Comparison of ENCODE assay signal across 33 mouse cellular contexts in the genomic region with DNA sequence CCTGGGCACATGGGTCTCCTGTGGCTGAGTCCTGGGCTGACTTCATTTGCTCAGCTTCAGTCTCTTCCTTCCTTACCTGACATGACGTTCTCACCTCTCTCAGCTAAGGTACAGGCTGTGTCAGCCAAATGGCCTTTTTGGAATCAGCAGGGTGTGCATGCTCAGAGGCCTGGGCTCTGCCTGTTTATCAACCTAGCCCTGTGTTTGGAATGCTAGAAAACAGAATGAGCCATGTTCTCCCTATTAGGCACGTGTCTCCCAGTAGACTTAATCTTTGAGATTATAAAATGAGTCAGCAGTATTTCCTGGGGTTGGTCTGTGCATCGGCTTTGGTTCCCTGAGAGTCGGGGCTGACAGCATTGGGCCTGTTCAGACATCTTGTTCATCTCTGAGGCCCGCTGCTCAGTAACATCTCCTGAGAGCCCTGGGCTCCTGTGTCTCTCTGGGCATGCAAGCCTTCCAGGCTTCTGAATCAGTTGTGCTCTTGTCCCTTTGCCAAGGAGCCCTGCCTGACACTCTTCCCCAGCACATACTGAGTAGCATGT. TPM values are rescaled to one million over a fixed set of nuclear protein-coding genes. Genes with fewer than 3 reads are reported as not detected.
DNase-seq lines count a peak whose midpoint lies in the region; ATAC-seq and TF ChIP-seq lines count a peak whose summit lies in the region.
"Had no signal": no experiment of that assay in that cellular context is flagged by ENCODE, and none has a peak within 500 bp of the region (broad histone marks: within the 10 kb centered on the region; RNA-seq: fewer than 3 reads in every experiment).

No protein-coding gene starts in this region.

- no peaks in the 10 kb centered on the region for H3K79me2 ChIP-seq in MEL (ENCODE audit: control insufficient read depth, insufficient read depth, low read length, poor library complexity)

- H3K4me1 ChIP-seq in heart, embryonic 14.5 days (ENCODE audit: control insufficient read depth in 2 of 2, insufficient read depth in 2 of 2, low read length in 2 of 2): 0 out of 4 replicates have a peak, but pooled peaks cover 0 to 3% of the 10 kb centered on the region in 2 experiments
- H3K4me1 ChIP-seq in heart, embryonic 11.5 days (ENCODE audit: control insufficient read depth, insufficient read depth, low read length): no peaks in the 10 kb centered on the region
- H3K4me1 ChIP-seq in MEL (ENCODE audit: control insufficient read depth in 1 of 2, insufficient read depth in 2 of 2, low read length in 2 of 2): peaks cover 6 to 7% of the 10 kb centered on the region in 2 experiments
- H3K4me1 ChIP-seq in lung, adult 2 months (ENCODE audit: control insufficient read depth, insufficient read depth, low read length): no peaks in the 10 kb centered on the region
- H3K4me1 ChIP-seq: embryonic facial prominence, embryonic 12.5 days; forebrain, embryonic 10.5 days; hindbrain, embryonic 10.5 days; hindbrain, embryonic 15.5 days; kidney, embryonic 15.5 days; limb, embryonic 13.5 days; stomach, embryonic 15.5 days had no signal

- TF ChIP-seq CTCF in MEL (IDR thresholded peaks at IDR 0.05 in 2 of 3, conservative IDR thresholded peaks at IDR 0.05 in 1 of 3; ENCODE audit: control insufficient read depth in 1 of 3, insufficient read depth in 1 of 3, low read depth in 2 of 3, low read length in 3 of 3, poor library complexity in 1 of 3, severe bottlenecking in 1 of 3): no peak
- no peak for TF ChIP-seq CTCF in lung, adult 2 months (IDR thresholded peaks at IDR 0.05; ENCODE audit: insufficient read depth, low read length)

- no peak for TF ChIP-seq POLR2A in MEL (IDR thresholded peaks at IDR 0.05; ENCODE audit: control insufficient read depth in 1 of 2, insufficient read depth in 1 of 2, low read depth in 1 of 2, low read length in 2 of 2, poor library complexity in 1 of 2)
- TF ChIP-seq POLR2A in lung, adult 2 months (IDR thresholded peaks at IDR 0.05; ENCODE audit: borderline replicate concordance, extremely low read depth, low read depth, low read length): no peak

- no peak overlapping the region for H3K4me3 ChIP-seq in heart, embryonic 14.5 days (ENCODE audit: control insufficient read depth in 1 of 2, insufficient read depth in 1 of 2, low read depth in 1 of 2, low read length in 2 of 2)
- no peak overlapping the region for H3K4me3 ChIP-seq in heart, embryonic 11.5 days (ENCODE audit: low read depth, low read length)
- no peak overlapping the region for H3K4me3 ChIP-seq in MEL (ENCODE audit: control insufficient read depth in 1 of 2, insufficient read depth in 1 of 2, low read depth in 2 of 2, low read length in 2 of 2)
- no peak overlapping the region for H3K4me3 ChIP-seq in lung, adult 2 months (replicated peaks; ENCODE audit: extremely low read depth, low read depth, low read length)
- H3K4me3 ChIP-seq: embryonic facial prominence, embryonic 12.5 days; forebrain, embryonic 10.5 days; heart, adult 2 months; hindbrain, embryonic 10.5 days; hindbrain, embryonic 15.5 days; kidney, embryonic 15.5 days; left cerebral cortex, adult 2 months; limb, embryonic 13.5 days; stomach, embryonic 15.5 days had no signal

- H3K4me2 ChIP-seq in heart, embryonic 14.5 days (ENCODE audit: low read length): no peak overlapping the region
- no peak overlapping the region for H3K4me2 ChIP-seq in heart, embryonic 11.5 days
- H3K4me2 ChIP-seq: embryonic facial prominence, embryonic 12.5 days; hindbrain, embryonic 15.5 days; kidney, embryonic 15.5 days; limb, embryonic 13.5 days; liver, embryonic 11.5 days; midbrain, embryonic 11.5 days; stomach, embryonic 15.5 days had no signal

- WGBS in heart, embryonic 14.5 days: 54% methylated on average over 5 of the region's 5 CpGs
- 60% methylated on average over 5 of the region's 5 CpGs for WGBS in heart, embryonic 11.5 days (ENCODE audit: insufficient replicate concordance)
- 66% methylated on average over 5 of the region's 5 CpGs for WGBS in lung, adult 2 months

- DNase-seq in heart, adult 11 months: peak; percentile 95
- no peak for DNase-seq in heart, postnatal 4 days
- DNase-seq in 3T3-L1 (ENCODE audit: low read depth, low spot score): peak; percentile 22
- peak; percentile 42 for DNase-seq in MEL (ENCODE audit: low read depth, low spot score)
- no peak for DNase-seq in lung, adult 2 months
- DNase-seq in cerebellum, adult 11 months: no peak
- DNase-seq: adrenal gland, postnatal 10 days; B cell, adult 2 months; cerebellum, adult 9-10 months; cerebellum, postnatal 36 days; forebrain, postnatal 0 days; kidney, adult 18-20 months; kidney, postnatal 4 days; right cerebral cortex, postnatal 25 days; thymus, postnatal 14 days had no signal

- no peak for TF ChIP-seq RAD21 in MEL (IDR thresholded peaks at IDR 0.05; ENCODE audit: low read depth, low read length)

- no peaks in the 10 kb centered on the region for H3K36me3 ChIP-seq in heart, embryonic 14.5 days (ENCODE audit: control insufficient read depth, insufficient read depth, low read length)
- no peaks in the 10 kb centered on the region for H3K36me3 ChIP-seq in heart, embryonic 11.5 days (ENCODE audit: control insufficient read depth, insufficient read depth, low read length)
- peaks cover 0 to 2% of the 10 kb centered on the region in 2 experiments; a peak in 1 of 4 replicates for H3K36me3 ChIP-seq in MEL (ENCODE audit: control insufficient read depth in 1 of 2, insufficient read depth in 2 of 2, low read length in 2 of 2)
- H3K36me3 ChIP-seq: hindbrain, embryonic 15.5 days; kidney, embryonic 15.5 days; stomach, embryonic 15.5 days had no signal

- H3K27me3 ChIP-seq in heart, embryonic 14.5 days (ENCODE audit: control insufficient read depth, insufficient read depth, low read length): no peaks in the 10 kb centered on the region
- no peaks in the 10 kb centered on the region for H3K27me3 ChIP-seq in heart, embryonic 11.5 days (ENCODE audit: control insufficient read depth, insufficient read depth, low read length)
- no peaks in the 10 kb centered on the region for H3K27me3 ChIP-seq in MEL (ENCODE audit: control insufficient read depth in 1 of 2, insufficient read depth in 2 of 2, low read length in 2 of 2)
- H3K27me3 ChIP-seq: embryonic facial prominence, embryonic 12.5 days; hindbrain, embryonic 15.5 days; kidney, embryonic 15.5 days; limb, embryonic 13.5 days; Patski; stomach, embryonic 15.5 days had no signal

- no peak overlapping the region for H3K9ac ChIP-seq in heart, embryonic 14.5 days (ENCODE audit: low read length)
- no peak overlapping the region for H3K9ac ChIP-seq in heart, embryonic 11.5 days (ENCODE audit: low read depth, low read length)
- no peak overlapping the region for H3K9ac ChIP-seq in MEL (ENCODE audit: control insufficient read depth, low read depth, low read length, poor library complexity, severe bottlenecking)
- H3K9ac ChIP-seq: embryonic facial prominence, embryonic 12.5 days; forebrain, postnatal 0 days; hindbrain, embryonic 15.5 days; kidney, embryonic 15.5 days; limb, embryonic 13.5 days; stomach, embryonic 15.5 days had no signal

- ATAC-seq in heart, embryonic 14.5 days (ENCODE audit: insufficient number of reproducible peaks, insufficient read depth, low FRiP score, low read depth): 0 out of 2 replicates have a peak, but pooled peaks have one; percentile 16
- no peak for ATAC-seq in heart, embryonic 11.5 days (replicated peaks; ENCODE audit: insufficient number of reproducible peaks, low FRiP score, low TSS enrichment)
- ATAC-seq: midbrain, embryonic 16.5 days had no signal

- H3K9me3 ChIP-seq in heart, embryonic 14.5 days (ENCODE audit: control insufficient read depth, low read length): no peaks in the 10 kb centered on the region
- no peaks in the 10 kb centered on the region for H3K9me3 ChIP-seq in heart, embryonic 11.5 days (replicated peaks; ENCODE audit: control insufficient read depth, low read length)
- no peaks in the 10 kb centered on the region for H3K9me3 ChIP-seq in MEL (replicated peaks; ENCODE audit: insufficient read depth, low read length)
- H3K9me3 ChIP-seq: embryonic facial prominence, embryonic 12.5 days; forebrain, embryonic 10.5 days; hindbrain, embryonic 10.5 days; hindbrain, embryonic 15.5 days; kidney, embryonic 15.5 days; limb, embryonic 13.5 days; stomach, embryonic 15.5 days had no signal

- TF ChIP-seq EP300 in MEL (IDR thresholded peaks at IDR 0.05; ENCODE audit: low read depth in 1 of 2, low read length in 2 of 2): no peak

- H3K27ac ChIP-seq in heart, embryonic 14.5 days (replicated peaks in 1 of 2; ENCODE audit: control insufficient read depth in 1 of 2, insufficient read depth in 1 of 2, low read depth in 2 of 2, low read length in 2 of 2): no peak overlapping the region
- H3K27ac ChIP-seq in heart, embryonic 11.5 days (ENCODE audit: low read depth, low read length): no peak overlapping the region
- no peak overlapping the region for H3K27ac ChIP-seq in MEL (ENCODE audit: control insufficient read depth, low read depth, low read length)
- H3K27ac ChIP-seq: embryonic facial prominence, embryonic 12.5 days; forebrain, embryonic 10.5 days; heart, adult 2 months; hindbrain, embryonic 10.5 days; hindbrain, embryonic 15.5 days; kidney, embryonic 15.5 days; left cerebral cortex, adult 2 months; limb, embryonic 13.5 days; stomach, embryonic 15.5 days had no signal

RNA-seq across cellular contexts. Expression of gene Map1s, which starts 23.1 kb away (rescaled TPM):
- total RNA-seq in heart, postnatal 4 days (2021): 10 to 100 TPM; 35.2 to 36.0 TPM
- polyA plus RNA-seq in heart, embryonic 14.5 days (2014; fragmentation: Nextera tagmentation; extraction: Ambion mirVana): 24.8 and 29.9 TPM in 2 replicates
- 26.0 and 31.1 TPM in 2 replicates for polyA plus RNA-seq in heart, embryonic 11.5 days (2014; fragmentation: Nextera tagmentation; extraction: Ambion mirVana)
- 41.0 and 53.3 TPM in 2 replicates for total RNA-seq in MEL (2012; rRNA removed)
- 10 to 100 TPM in 1 of 2 experiments, not detected in 1; 51.0 TPM for polyA plus RNA-seq in MEL (2012; ENCODE audit: insufficient read depth in 1 of 2, insufficient read length in 2 of 2, low read depth in 1 of 2, low replicate concordance in 2 of 2, missing spikeins in 1 of 2)
- 58.4 and 68.0 TPM in 2 replicates for polyA plus RNA-seq in lung, adult 2 months (2012; rRNA removed)

RNA-seq across cellular contexts. Expression of gene Rpl18a, which starts 31.6 kb away (rescaled TPM):
- total RNA-seq in heart, postnatal 4 days (2021): 1,000 to 10,000 TPM; 1,266 to 1,294 TPM
- polyA plus RNA-seq in heart, embryonic 14.5 days (2014; fragmentation: Nextera tagmentation; extraction: Ambion mirVana): 3,308 and 3,796 TPM in 2 replicates
- 2,782 and 3,146 TPM in 2 replicates for polyA plus RNA-seq in heart, embryonic 11.5 days (2014; fragmentation: Nextera tagmentation; extraction: Ambion mirVana)
- total RNA-seq in MEL (2012; rRNA removed): 4,999 and 5,671 TPM in 2 replicates
- 1,000 to 10,000 TPM in 1 of 2 experiments, not detected in 1; 5,399 TPM for polyA plus RNA-seq in MEL (2012; ENCODE audit: insufficient read depth in 1 of 2, insufficient read length in 2 of 2, low read depth in 1 of 2, low replicate concordance in 2 of 2, missing spikeins in 1 of 2)
- 3,384 and 4,193 TPM in 2 replicates for polyA plus RNA-seq in lung, adult 2 months (2012; rRNA removed)

RNA-seq across cellular contexts. Expression of gene Slc5a5, which starts 36.3 kb away (rescaled TPM):
- total RNA-seq in heart, postnatal 4 days (2021): under 1 TPM in 1 of 2 experiments, not detected in 1; 0.11 TPM
- not detected in 2 replicates for polyA plus RNA-seq in heart, embryonic 14.5 days (2014; fragmentation: Nextera tagmentation; extraction: Ambion mirVana)
- 0.06 TPM in 1 of 2 replicates, not detected in the other for polyA plus RNA-seq in heart, embryonic 11.5 days (2014; fragmentation: Nextera tagmentation; extraction: Ambion mirVana)
- 0.12 and 0.13 TPM in 2 replicates for total RNA-seq in MEL (2012; rRNA removed)
- under 1 TPM in 1 of 2 experiments, not detected in 1; 0.36 TPM for polyA plus RNA-seq in MEL (2012; ENCODE audit: insufficient read depth in 1 of 2, insufficient read length in 2 of 2, low read depth in 1 of 2, low replicate concordance in 2 of 2, missing spikeins in 1 of 2)
- 0.71 and 1.3 TPM in 2 replicates for polyA plus RNA-seq in lung, adult 2 months (2012; rRNA removed)
- total RNA-seq: gastrocnemius, postnatal 25 days; heart, adult 2 months; megakaryocyte, adult 5-6 weeks; neutrophil, adult 5-6 weeks had no signal

RNA-seq across cellular contexts. Expression of gene Ccdc124, which starts 55.1 kb away (rescaled TPM):
- 10 to 100 TPM; 42.6 to 46.2 TPM for total RNA-seq in heart, postnatal 4 days (2021)
- polyA plus RNA-seq in heart, embryonic 14.5 days (2014; fragmentation: Nextera tagmentation; extraction: Ambion mirVana): 78.5 and 78.7 TPM in 2 replicates
- polyA plus RNA-seq in heart, embryonic 11.5 days (2014; fragmentation: Nextera tagmentation; extraction: Ambion mirVana): 102 and 109 TPM in 2 replicates
- total RNA-seq in MEL (2012; rRNA removed): 47.5 and 47.6 TPM in 2 replicates
- 10 to 100 TPM in 1 of 2 experiments, not detected in 1; 87.1 TPM for polyA plus RNA-seq in MEL (2012; ENCODE audit: insufficient read depth in 1 of 2, insufficient read length in 2 of 2, low read depth in 1 of 2, low replicate concordance in 2 of 2, missing spikeins in 1 of 2)
- polyA plus RNA-seq in lung, adult 2 months (2012; rRNA removed): 43.8 and 48.0 TPM in 2 replicates

Comparison
In these comparisons a context has a peak if more than half of its experiments do, and no peak if none do; other contexts are left out.
1. DNase-seq: peak in heart, adult 11 months (single experiment), 3T3-L1 (single experiment) and MEL (single experiment); none in heart, postnatal 4 days (single experiment), lung, adult 2 months (single experiment) and cerebellum, adult 11 months (single experiment).